In the genomic region with DNA sequence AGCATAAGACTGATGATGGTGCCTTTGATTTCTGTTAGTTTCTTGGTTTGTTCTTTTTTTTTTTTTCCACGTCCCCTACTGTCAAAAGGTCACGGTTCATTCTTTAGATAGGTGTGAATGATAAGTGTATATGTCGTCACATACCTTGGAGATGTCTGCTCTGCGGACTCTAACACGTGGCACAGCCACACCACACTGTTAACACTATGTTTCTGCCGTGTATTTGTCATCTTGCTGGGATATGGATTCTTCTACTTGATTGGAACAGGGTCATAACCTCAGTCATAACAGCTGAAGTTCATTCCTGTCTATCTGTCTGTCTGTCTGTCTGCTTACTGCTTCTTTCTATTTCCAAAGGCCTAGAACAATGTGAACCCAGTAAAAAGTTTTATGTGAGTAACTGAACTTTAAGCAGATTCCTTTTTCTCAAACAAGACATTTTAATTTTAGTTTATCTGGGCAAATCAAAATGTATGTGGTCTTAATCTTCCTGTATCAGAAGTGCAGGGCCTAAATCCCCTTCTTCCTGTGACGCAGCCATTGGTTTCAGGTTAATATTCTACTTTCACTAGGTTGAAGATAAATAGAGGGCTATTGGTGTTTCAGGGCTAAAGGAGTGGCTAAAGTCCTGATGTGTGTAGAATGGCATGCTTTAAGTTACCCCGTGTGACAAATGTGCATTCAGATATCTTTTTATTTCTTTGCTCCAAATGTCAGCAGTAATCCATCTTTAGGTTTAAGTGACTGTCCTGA, we compare ENCODE assay signal across 26 mouse cellular contexts. TPM values are rescaled to one million over a fixed set of nuclear protein-coding genes. Genes with fewer than 3 reads are reported as not detected.
A peak's percentile ranks its signal among the peaks of the same experiment; 100 is the strongest.
DNase-seq lines count a peak whose midpoint lies in the region; ATAC-seq lines count a peak whose summit lies in the region.
"Had no signal": no experiment of that assay in that cellular context is flagged by ENCODE, and none has a peak within 500 bp of the region (broad histone marks: within the 10 kb centered on the region; RNA-seq: fewer than 3 reads in every experiment).

No protein-coding gene starts in this region.

- peaks cover 17% of the 10 kb centered on the region for H3K36me3 ChIP-seq in liver, embryonic 13.5 days
- peaks cover 24% of the 10 kb centered on the region for H3K36me3 ChIP-seq in liver, embryonic 12.5 days
- peaks cover 6% of the 10 kb centered on the region for H3K36me3 ChIP-seq in intestine, embryonic 15.5 days
- peaks cover 4% of the 10 kb centered on the region; the same call in 1 of the 2 replicates for H3K36me3 ChIP-seq in stomach, embryonic 16.5 days (ENCODE audit: control insufficient read depth, insufficient read depth, low read length)

- no peaks in the 10 kb centered on the region for H3K27me3 ChIP-seq in liver, embryonic 13.5 days
- no peaks in the 10 kb centered on the region for H3K27me3 ChIP-seq in liver, embryonic 12.5 days (replicated peaks)
- no peaks in the 10 kb centered on the region for H3K27me3 ChIP-seq in intestine, embryonic 15.5 days (replicated peaks)
- no peaks in the 10 kb centered on the region for H3K27me3 ChIP-seq in stomach, embryonic 16.5 days (ENCODE audit: control insufficient read depth, insufficient read depth, low read length)
- H3K27me3 ChIP-seq: embryonic facial prominence, embryonic 13.5 days; forebrain, embryonic 15.5 days; heart, embryonic 15.5 days; liver, embryonic 15.5 days; midbrain, embryonic 12.5 days had no signal

- 73% methylated on average over 8 of the region's 8 CpGs for WGBS in liver, embryonic 13.5 days (ENCODE audit: insufficient replicate concordance)
- 69% methylated on average over 8 of the region's 8 CpGs for WGBS in liver, embryonic 12.5 days (ENCODE audit: insufficient replicate concordance)
- WGBS in intestine, embryonic 15.5 days, result 68% methylated on average over 8 of the region's 8 CpGs
- 63% methylated on average over 8 of the region's 8 CpGs for WGBS in stomach, embryonic 16.5 days

- peak; percentile 43 for DNase-seq in kidney, adult 9 months
- no peak for DNase-seq in kidney, adult 18-20 months
- DNase-seq in liver, embryonic 13.5 days, result no peak
- DNase-seq in heart, postnatal 36 days, result no peak
- DNase-seq: adrenal gland, postnatal 14 days; cerebellum, adult 18-20 months; cerebellum, postnatal 10 days; gastrocnemius, postnatal 25 days; heart, adult 11 months; layer of hippocampus, postnatal 36 days; lung, postnatal 36 days; thymus, adult 18-20 months; thymus, postnatal 25 days had no signal

- ATAC-seq in liver, embryonic 13.5 days (ENCODE audit: low read depth), result no peak
- ATAC-seq in liver, embryonic 12.5 days, result no peak
- ATAC-seq in intestine, embryonic 15.5 days, result peak; percentile 82
- no peak for ATAC-seq in stomach, embryonic 16.5 days (ENCODE audit: insufficient read depth, low FRiP score)
- ATAC-seq in cerebellum, adult (ENCODE audit: insufficient number of reproducible peaks, low FRiP score, low TSS enrichment), result no peak
- ATAC-seq: forebrain, embryonic 15.5 days; inflammation-experienced regulatory T-cells, adult 6 months had no signal

- H3K4me1 ChIP-seq in liver, embryonic 13.5 days (replicated peaks), result no peaks in the 10 kb centered on the region; the same call in 1 of the 2 replicates
- no peaks in the 10 kb centered on the region for H3K4me1 ChIP-seq in liver, embryonic 12.5 days
- H3K4me1 ChIP-seq in intestine, embryonic 15.5 days (replicated peaks), result no peaks in the 10 kb centered on the region
- no peaks in the 10 kb centered on the region for H3K4me1 ChIP-seq in stomach, embryonic 16.5 days (ENCODE audit: control insufficient read depth, insufficient read depth, low read length)
- H3K4me1 ChIP-seq: forebrain, embryonic 10.5 days; forebrain, embryonic 15.5 days; heart, embryonic 10.5 days; heart, embryonic 15.5 days; liver, embryonic 15.5 days; midbrain, embryonic 12.5 days had no signal

- no peak overlapping the region for H3K4me3 ChIP-seq in liver, embryonic 13.5 days (replicated peaks)
- H3K4me3 ChIP-seq in liver, embryonic 12.5 days, result no peak overlapping the region
- H3K4me3 ChIP-seq in intestine, embryonic 15.5 days (replicated peaks), result no peak overlapping the region
- H3K4me3 ChIP-seq in stomach, embryonic 16.5 days (replicated peaks; ENCODE audit: low read length), result no peak overlapping the region
- H3K4me3 ChIP-seq: embryonic facial prominence, embryonic 13.5 days; forebrain, embryonic 10.5 days; forebrain, embryonic 15.5 days; heart, embryonic 10.5 days; heart, embryonic 15.5 days; liver, embryonic 15.5 days; midbrain, embryonic 12.5 days had no signal

- no peak overlapping the region for H3K9ac ChIP-seq in liver, embryonic 13.5 days
- no peak overlapping the region for H3K9ac ChIP-seq in liver, embryonic 12.5 days
- H3K9ac ChIP-seq in intestine, embryonic 15.5 days, result no peak overlapping the region
- H3K9ac ChIP-seq in stomach, embryonic 16.5 days (ENCODE audit: low read length), result no peak overlapping the region
- H3K9ac ChIP-seq: embryonic facial prominence, embryonic 13.5 days; forebrain, embryonic 15.5 days; heart, embryonic 15.5 days; hindbrain, embryonic 14.5 days; liver, embryonic 15.5 days; midbrain, embryonic 12.5 days had no signal

- H3K9me3 ChIP-seq in liver, embryonic 13.5 days (replicated peaks), result no peaks in the 10 kb centered on the region
- H3K9me3 ChIP-seq in liver, embryonic 12.5 days (replicated peaks), result no peaks in the 10 kb centered on the region
- H3K9me3 ChIP-seq in intestine, embryonic 15.5 days, result no peaks in the 10 kb centered on the region
- H3K9me3 ChIP-seq in stomach, embryonic 16.5 days (replicated peaks; ENCODE audit: control insufficient read depth, low read length), result no peaks in the 10 kb centered on the region
- H3K9me3 ChIP-seq: embryonic facial prominence, embryonic 13.5 days; forebrain, embryonic 10.5 days; forebrain, embryonic 15.5 days; heart, embryonic 10.5 days; heart, embryonic 15.5 days; liver, embryonic 15.5 days; midbrain, embryonic 12.5 days had no signal

- H3K4me2 ChIP-seq in liver, embryonic 13.5 days, result no peak overlapping the region
- no peak overlapping the region for H3K4me2 ChIP-seq in liver, embryonic 12.5 days
- no peak overlapping the region for H3K4me2 ChIP-seq in intestine, embryonic 15.5 days (replicated peaks)
- no peak overlapping the region for H3K4me2 ChIP-seq in stomach, embryonic 16.5 days (ENCODE audit: low read depth, low read length)
- H3K4me2 ChIP-seq: embryonic facial prominence, embryonic 13.5 days; forebrain, embryonic 15.5 days; heart, embryonic 15.5 days; hindbrain, embryonic 14.5 days; liver, embryonic 15.5 days; midbrain, embryonic 12.5 days had no signal

- intact Hi-C loops in heart, postnatal 36 days (cut with DNase I), result no loop called here

- H3K27ac ChIP-seq in liver, embryonic 13.5 days, result peak overlapping the region; percentile 4; the same call in 1 of the 2 replicates
- no peak overlapping the region for H3K27ac ChIP-seq in liver, embryonic 12.5 days
- no peak overlapping the region for H3K27ac ChIP-seq in intestine, embryonic 15.5 days
- H3K27ac ChIP-seq in stomach, embryonic 16.5 days (ENCODE audit: low read length), result peak overlapping the region; percentile 44; the same call in 1 of the 2 replicates
- H3K27ac ChIP-seq: embryonic facial prominence, embryonic 13.5 days; forebrain, embryonic 10.5 days; forebrain, embryonic 15.5 days; heart, embryonic 10.5 days; heart, embryonic 15.5 days; hindbrain, embryonic 14.5 days; liver, embryonic 15.5 days; midbrain, embryonic 12.5 days had no signal

RNA-seq across cellular contexts. Expression of gene Nfu1, which starts 30.7 kb away (rescaled TPM):
- 58.4 and 60.9 TPM in 2 replicates for polyA plus RNA-seq in liver, embryonic 13.5 days (2015; fragmentation: Nextera tagmentation; extraction: Ambion mirVana)
- polyA plus RNA-seq in liver, embryonic 12.5 days (2016; fragmentation: Nextera tagmentation; extraction: Ambion mirVana), result 65.2 and 66.9 TPM in 2 replicates
- polyA plus RNA-seq in intestine, embryonic 15.5 days (2015; fragmentation: Nextera tagmentation; extraction: Ambion mirVana), result 107 and 109 TPM in 2 replicates
- 94.6 and 96.8 TPM in 2 replicates for polyA plus RNA-seq in stomach, embryonic 16.5 days (2015; fragmentation: Nextera tagmentation; extraction: Ambion mirVana)
- total RNA-seq in heart, postnatal 36 days (2021), result 10 to 100 TPM; 71.5 to 72.8 TPM

Comparison
In these comparisons a context has a peak if more than half of its experiments do, and no peak if none do; other contexts are left out.
1. H3K27ac ChIP-seq: peak in liver, embryonic 13.5 days (single experiment) and stomach, embryonic 16.5 days (single experiment); none in liver, embryonic 12.5 days (single experiment) and intestine, embryonic 15.5 days (single experiment).